Mouse (Mus musculus) MEL (cell line): ENCODE results near the gene Ifit3b. TPM values are rescaled to one million over a fixed set of nuclear protein-coding genes. Genes with fewer than 3 reads are reported as not detected.
"Not testable (repeated sequence)": the region's sequence is repeated elsewhere in the genome, so short reads cannot be mapped to it uniquely, and the experiment has no call there.

Source experiments
- DNase-seq: peaks from one replicate; pipeline ENCODE4 v3.0.0; 2011; ENCODE audit warnings: low read depth, low spot score
- H3K27ac ChIP-seq: 2 replicates; pipeline ENCODE4 v1.5.1; 2012; ENCODE audit warnings: low read depth, mild to moderate bottlenecking, control low read depth, low read length, moderate library complexity; ENCODE audit not compliant: control insufficient read depth
- H3K27me3 ChIP-seq, 2 experiments: fragments of 150-350 bp in 1 of 2; sonication (generic) in 1 of 2; 2 replicates each; pipeline ENCODE4 v1.6.1; 2012; ENCODE audit warnings: low read length in 2 of 2, mild to moderate bottlenecking in 2 of 2, improper control_type of control experiment in 1 of 2, moderate library complexity in 1 of 2; ENCODE audit not compliant: insufficient read depth in 2 of 2, control insufficient read depth in 1 of 2
- H3K36me3 ChIP-seq, 2 experiments: 2 replicates each; pipeline ENCODE4 v1.6.1; 2012 to 2014; ENCODE audit warnings: low read length in 2 of 2, improper control_type of control experiment in 1 of 2, inconsistent platforms in 1 of 2, mild to moderate bottlenecking in 1 of 2; ENCODE audit not compliant: insufficient read depth in 2 of 2, control insufficient read depth in 1 of 2
- H3K4me1 ChIP-seq, 2 experiments: fragments of 150-350 bp in 1 of 2; sonication (generic) in 1 of 2; 2 replicates each; pipeline ENCODE4 v1.6.1; 2012; ENCODE audit warnings: low read length in 2 of 2, improper control_type of control experiment in 1 of 2, mild to moderate bottlenecking in 1 of 2; ENCODE audit not compliant: insufficient read depth in 2 of 2, control insufficient read depth in 1 of 2
- H3K4me3 ChIP-seq, 2 experiments: fragments of 150-350 bp in 1 of 2; sonication (generic) in 1 of 2; 2 replicates each; pipeline ENCODE4 v1.5.1; 2012; ENCODE audit warnings: low read depth in 2 of 2, low read length in 2 of 2, mild to moderate bottlenecking in 2 of 2, moderate library complexity in 2 of 2, control low read depth in 1 of 2, improper control_type of control experiment in 1 of 2; ENCODE audit not compliant: control insufficient read depth in 1 of 2, insufficient read depth in 1 of 2
- H3K79me2 ChIP-seq: 2 replicates; pipeline ENCODE4 v1.6.1; 2012; ENCODE audit warnings: mild to moderate bottlenecking, low read length, moderate library complexity; ENCODE audit not compliant: control insufficient read depth, poor library complexity, insufficient read depth
- H3K9ac ChIP-seq: 2 replicates; pipeline ENCODE4 v1.6.1; 2012; ENCODE audit warnings: low read depth, mild to moderate bottlenecking, control low read depth, low read length, moderate library complexity; ENCODE audit not compliant: control insufficient read depth, poor library complexity, severe bottlenecking
- H3K9me3 ChIP-seq: fragments of 150-350 bp; sonication (generic); replicated peaks from 2 replicates; pipeline ENCODE4 v1.6.1; 2012; ENCODE audit warnings: mild to moderate bottlenecking, low read length, improper control_type of control experiment, moderate library complexity; ENCODE audit not compliant: insufficient read depth
- EP300 ChIP-seq, 2 experiments: IDR thresholded peaks; 2 replicates each; pipeline ENCODE4 v1.6.1; 2011; ENCODE audit warnings: improper control_type of control experiment in 2 of 2, low read length in 2 of 2, low read depth in 1 of 2, mild to moderate bottlenecking in 1 of 2
- GATA1 ChIP-seq: IDR thresholded peaks from 2 replicates; pipeline ENCODE4 v1.6.1; 2011; ENCODE audit warnings: low read depth, low read length, improper control_type of control experiment
- KAT2A ChIP-seq: conservative IDR thresholded peaks from 2 replicates; pipeline ENCODE4 v1.6.1; 2012; ENCODE audit warnings: low read depth, low read length, improper control_type of control experiment, inconsistent platforms
- TBP ChIP-seq: IDR thresholded peaks from 2 replicates; pipeline ENCODE4 v1.8.0; 2011; ENCODE audit warnings: low read depth, low read length, improper control_type of control experiment
- polyA plus RNA-seq, 2 experiments: library from polyadenylated mRNA; stranded (reverse) in 1 of 2; unstranded in 1 of 2; fragments of >175 nt in 1 of 2; fragments of >200 nt in 1 of 2; gene quantifications; 2 replicates each; pipeline versions ENCODE4 v1.2.1 to v1.2.4; 2012; ENCODE audit warnings: low replicate concordance in 2 of 2, low read depth in 1 of 2; ENCODE audit not compliant: insufficient read length in 2 of 2, insufficient read depth in 1 of 2, missing spikeins in 1 of 2
- total RNA-seq: library from RNA; depleted of rRNA; stranded (reverse); fragments of 300-350 nt; gene quantifications from 2 replicates; pipeline ENCODE4 v1.2.3, GENCODE M21; 2012

Ifit3b gene
- total and polyA plus RNA-seq, 3 experiments = not detected

GRCm38 (mm10) chr19:34599250-34599649 is 8.5 kb upstream of the Ifit3b start:
- DNase-seq = peak; percentile 70
- not testable (repeated sequence) for H3K27me3 ChIP-seq, H3K36me3 ChIP-seq, H3K27ac ChIP-seq, H3K4me3 ChIP-seq, H3K9me3 ChIP-seq, H3K9ac ChIP-seq, H3K79me2 ChIP-seq
- TF ChIP-seq EP300 (IDR thresholded peaks at IDR 0.05; ENCODE audit: low read depth in 1 of 2, low read length in 2 of 2) = peak in 1 of 2 experiments; percentile 28; a peak in 2 of 4 replicates
- H3K4me1 ChIP-seq = peaks cover 3 to 13% of the 10 kb centered on the region in 2 experiments; a peak in 3 of 4 replicates

GRCm38 (mm10) chr19:34601888-34602287 is 5.9 kb upstream of the Ifit3b start, which contains the start of gene Ifit1bl1:
Ifit1bl1 (minus strand) TSS chr19:34601956.
- not testable (repeated sequence) for H3K36me3 ChIP-seq, H3K27me3 ChIP-seq, H3K4me3 ChIP-seq, H3K9me3 ChIP-seq, H3K79me2 ChIP-seq, H3K9ac ChIP-seq
- peak; percentile 69 for DNase-seq
- H3K4me1 ChIP-seq = peaks cover 3 to 14% of the 10 kb centered on the region in 2 experiments; a peak in 3 of 4 replicates
- H3K27ac ChIP-seq = peak within 1 kb of the TSS; percentile 14; the same call in 1 of the 2 replicates

- Histone ChIP-seq H3K9ac (no peak overlapping the region), H3K4me3 (no peak overlapping the region), H3K36me3 (no peaks in the 10 kb centered on the region; a peak in 1 of 4 replicates), H3K27me3 (no peaks in the 10 kb centered on the region; a peak in 1 of 4 replicates), H3K27ac (no peak overlapping the region), H3K4me1 (peaks cover 0 to 6% of the 10 kb centered on the region in 2 experiments; a peak in 2 of 4 replicates), H3K9me3 (no peaks in the 10 kb centered on the region)
- TF ChIP-seq GATA1 (peak; percentile 25; the same call in 1 of the 2 replicates), KAT2A (no peak), TBP (peak; percentile 79)
- TF ChIP-seq, all 39 proteins: peak for 2
- DNase-seq = peak; percentile 33
- H3K79me2 ChIP-seq = no peaks in the 10 kb centered on the region
Measured at GRCm38 (mm10) chr19:34605472-34605871, 2.3 kb upstream of the Ifit3b start.

- not testable (repeated sequence) for DNase-seq, H3K4me1 ChIP-seq, H3K4me3 ChIP-seq, H3K9ac ChIP-seq, H3K9me3 ChIP-seq, H3K36me3 ChIP-seq, H3K27me3 ChIP-seq, H3K27ac ChIP-seq, H3K79me2 ChIP-seq
Measured at GRCm38 (mm10) chr19:34610118-34610517, 2.3 kb downstream of the Ifit3b start.

- H3K4me3 ChIP-seq, H3K79me2 ChIP-seq: not testable (repeated sequence)
Measured at GRCm38 (mm10) chr19:34612243-34613001, 4.7 kb downstream of the Ifit3b start.

More at GRCm38 (mm10) chr19:34612243-34613001, 4.7 kb downstream of the Ifit3b start:
- H3K9ac ChIP-seq, DNase-seq, H3K27ac ChIP-seq, H3K9me3 ChIP-seq, H3K36me3 ChIP-seq, H3K4me1 ChIP-seq, H3K27me3 ChIP-seq: not testable (repeated sequence)
